Mouse (Mus musculus) cerebellum, adult 18-20 months (tissue): ENCODE results near the gene Tsen2.

Experiments
- DNase-seq, 2 experiments: peaks; one replicate each; pipeline ENCODE4 v3.0.0; 2021

Tsen2 gene

GRCm38 (mm10) chr6:115544442-115544970 is at the start of gene Tsen2:
Gene Tsen2, plus strand, starts transcription at chr6:115544664.
- DNase-seq, result peak; percentile 95 to 98

DNA sequence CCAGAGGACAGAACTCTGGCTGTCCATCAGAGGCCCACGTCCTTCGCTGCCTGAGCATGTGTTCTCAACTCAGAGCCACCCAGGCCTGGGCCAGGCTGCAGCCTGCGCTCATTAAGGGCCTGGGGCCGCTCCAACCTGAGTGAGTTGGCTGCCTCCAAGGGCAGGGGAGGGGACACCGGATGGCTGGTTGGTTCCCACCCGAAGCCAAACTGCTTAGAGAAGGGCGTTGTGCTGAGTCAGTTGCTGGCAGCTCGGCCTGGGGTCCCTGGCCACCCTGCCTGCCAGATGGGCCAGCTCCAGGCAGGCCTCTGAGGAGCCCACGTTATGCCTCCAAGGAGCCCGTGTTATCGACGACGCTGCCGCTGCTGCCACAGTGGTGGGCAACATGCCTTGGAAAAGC is 44.9 kb upstream of the Tsen2 start:
- DNase-seq, result peak in 1 of 2 experiments; percentile 19

DNA sequence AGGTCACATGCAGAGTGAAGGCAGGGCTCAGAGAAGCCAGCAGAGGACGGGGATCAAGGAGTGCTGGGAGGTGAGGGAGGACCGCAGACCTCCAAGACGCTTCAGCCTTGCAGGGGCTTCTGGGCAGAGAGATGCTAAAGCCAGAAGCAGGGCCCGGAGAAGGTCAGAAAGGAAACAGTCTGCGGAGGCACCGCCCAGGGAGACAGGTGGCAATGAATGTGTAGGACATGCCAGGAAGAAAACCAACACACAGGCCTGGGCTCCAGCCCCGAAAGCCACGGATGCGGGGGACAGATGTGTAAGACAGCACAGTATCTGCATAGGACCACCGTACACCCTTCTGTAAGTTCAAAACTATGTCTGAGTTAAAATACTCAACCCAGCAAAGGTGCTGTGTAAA is 44.2 kb upstream of the Tsen2 start:
- no peak for DNase-seq

- DNase-seq, result no peak
Measured at GRCm38 (mm10) chr6:115501131-115501530, 43.3 kb upstream of the Tsen2 start.

DNA sequence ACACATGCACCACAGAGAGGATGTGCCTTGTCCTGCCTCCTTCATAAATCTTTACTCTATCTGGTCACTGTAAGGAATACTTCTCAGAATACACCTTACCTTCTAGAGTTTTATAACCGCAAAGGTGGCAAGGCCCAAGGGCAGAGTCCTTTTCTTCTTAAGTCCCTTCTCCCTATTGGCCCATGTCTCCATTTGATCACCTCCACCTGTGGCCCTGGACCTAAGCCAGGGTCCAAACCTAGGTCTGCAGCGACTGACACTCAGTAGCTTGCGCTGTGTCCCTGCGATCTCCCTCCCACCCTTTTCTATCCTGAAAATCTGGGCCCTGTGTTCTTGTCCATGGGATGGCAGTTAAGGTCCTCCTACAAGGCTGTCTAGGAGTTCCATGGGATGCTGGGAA is 41.4 kb upstream of the Tsen2 start:
- DNase-seq, result no peak

DNA sequence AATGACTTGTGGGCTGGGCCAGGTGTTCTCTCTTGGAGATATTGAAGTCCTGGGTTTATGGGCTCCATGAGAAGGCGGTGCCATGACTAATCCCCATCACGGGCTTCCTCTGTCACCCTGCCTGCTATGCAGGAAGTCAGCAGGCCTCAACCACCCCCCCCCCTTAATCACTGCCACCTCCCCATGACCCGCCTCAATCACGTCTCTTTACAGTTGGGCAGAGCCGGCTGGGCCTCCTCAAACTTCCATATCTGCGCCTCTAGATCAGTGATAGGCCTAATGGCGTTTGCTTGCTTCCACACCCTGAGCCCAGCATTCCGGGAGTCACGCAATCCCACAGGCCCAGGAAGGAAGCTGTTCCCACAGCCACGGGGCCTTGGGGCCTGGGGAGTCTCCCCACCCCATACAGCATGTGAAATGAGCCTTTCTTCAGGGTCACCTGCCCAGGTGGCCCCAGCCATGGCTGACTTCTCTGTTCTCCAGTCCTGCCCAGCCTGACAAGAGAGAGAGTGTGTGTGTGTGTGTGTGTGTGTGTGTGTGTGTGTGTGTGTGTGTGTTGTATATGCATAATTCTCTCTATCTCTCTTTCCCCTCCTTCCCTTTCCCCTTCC is 40.8 kb upstream of the Tsen2 start:
- DNase-seq, result no peak

- no peak for DNase-seq
Measured at GRCm38 (mm10) chr6:115504160-115504558, 40.3 kb upstream of the Tsen2 start.

- DNase-seq, result no peak
Measured at GRCm38 (mm10) chr6:115504915-115505314, 39.5 kb upstream of the Tsen2 start.

- DNase-seq, result no peak
Measured at GRCm38 (mm10) chr6:115506425-115506824, 38.0 kb upstream of the Tsen2 start.

GRCm38 (mm10) chr6:115511447-115511846 is 33.0 kb upstream of the Tsen2 start:
- DNase-seq, result no peak

GRCm38 (mm10) chr6:115513207-115513606 is 31.3 kb upstream of the Tsen2 start:
- DNase-seq, result no peak

- DNase-seq, result no peak
Measured at GRCm38 (mm10) chr6:115517904-115518303, 26.6 kb upstream of the Tsen2 start.

DNA sequence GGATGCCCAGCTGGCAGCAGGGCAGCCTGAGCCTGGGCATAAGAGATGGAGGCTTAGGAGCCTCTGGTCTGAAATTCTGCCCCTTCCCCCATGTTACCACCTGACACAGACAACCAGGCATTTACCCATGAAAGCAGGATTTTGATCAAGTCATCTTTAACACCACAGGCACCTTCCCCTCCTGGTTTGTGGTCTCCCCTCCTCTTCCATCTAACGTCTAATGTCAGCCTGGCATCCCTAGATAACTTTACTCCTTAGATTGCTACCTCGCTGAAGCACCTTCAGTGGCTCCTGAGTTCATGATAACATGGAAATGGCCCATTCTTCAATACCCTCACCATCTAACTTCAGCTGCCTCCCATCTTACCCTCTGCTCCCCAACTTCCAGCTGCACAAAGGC is 26.1 kb upstream of the Tsen2 start:
- no peak for DNase-seq

DNA sequence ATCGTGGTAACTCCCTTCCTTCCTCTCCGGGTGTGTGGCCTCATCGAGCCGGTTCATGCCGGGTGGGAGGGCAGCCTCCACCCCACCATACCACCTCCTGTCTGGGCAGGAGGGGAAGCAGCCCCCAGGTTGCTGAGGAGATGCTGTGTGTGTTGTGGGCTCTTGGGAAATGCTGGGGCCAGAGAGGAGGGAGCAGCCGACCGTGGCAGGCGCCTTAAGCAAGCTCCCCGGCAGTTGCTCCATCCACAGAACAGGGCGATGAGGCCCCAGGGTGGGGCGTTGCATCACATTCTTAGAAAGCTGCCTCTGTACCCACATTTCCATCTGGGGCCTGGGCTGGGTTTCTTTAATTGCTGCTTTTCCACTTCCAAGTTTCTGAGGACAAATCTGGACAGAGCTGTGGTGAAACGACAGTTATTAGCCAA is 25.2 kb upstream of the Tsen2 start:
- DNase-seq, result no peak

- no peak for DNase-seq
Measured at GRCm38 (mm10) chr6:115521923-115522322, 22.5 kb upstream of the Tsen2 start.

DNA sequence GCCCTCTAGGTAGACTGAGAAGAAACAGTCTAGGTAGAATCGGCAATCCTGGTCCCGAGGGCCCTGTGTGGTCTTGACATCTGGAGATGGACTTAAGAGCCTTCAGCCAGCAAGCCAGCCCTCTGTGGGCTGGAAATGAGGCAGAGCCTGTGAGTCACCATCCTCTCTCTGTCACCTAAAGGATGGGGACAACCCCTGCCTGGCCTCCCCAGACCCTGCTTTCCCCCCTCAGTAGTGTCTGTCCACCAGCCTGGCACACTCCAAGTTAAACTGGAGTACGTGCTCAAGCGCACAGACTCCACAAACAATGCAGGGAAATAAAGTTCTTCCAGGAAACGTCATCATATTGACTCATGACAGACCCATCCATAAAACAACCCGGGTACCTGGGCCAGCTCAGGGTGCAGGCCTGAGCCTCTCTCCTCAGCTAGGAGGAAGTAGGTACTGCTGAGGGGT is 21.7 kb upstream of the Tsen2 start:
- DNase-seq, result peak in 1 of 2 experiments; percentile 17

DNA sequence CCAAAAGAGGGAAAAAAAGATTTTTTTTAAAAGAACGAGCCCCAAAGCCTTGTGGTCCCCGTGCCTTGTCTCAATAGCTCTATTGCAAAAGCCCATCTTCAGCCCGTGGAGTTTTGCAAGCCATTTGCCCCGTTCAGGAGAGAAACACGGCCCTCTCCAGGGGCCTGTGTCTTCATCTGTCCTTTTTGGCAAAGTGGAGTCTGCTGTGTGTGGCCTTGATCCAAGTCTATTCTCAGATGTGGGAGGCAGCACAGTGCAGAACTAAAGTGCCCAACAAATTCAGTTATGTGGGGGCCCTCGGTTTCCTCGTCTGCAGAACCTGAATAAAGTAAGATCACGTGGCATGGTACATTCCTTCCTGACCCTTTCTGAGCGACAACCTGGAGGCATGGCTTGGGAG is 21.3 kb upstream of the Tsen2 start:
- peak; percentile 66 to 76 for DNase-seq

- DNase-seq, result no peak
Measured at GRCm38 (mm10) chr6:115524449-115524990, 19.9 kb upstream of the Tsen2 start.

DNA sequence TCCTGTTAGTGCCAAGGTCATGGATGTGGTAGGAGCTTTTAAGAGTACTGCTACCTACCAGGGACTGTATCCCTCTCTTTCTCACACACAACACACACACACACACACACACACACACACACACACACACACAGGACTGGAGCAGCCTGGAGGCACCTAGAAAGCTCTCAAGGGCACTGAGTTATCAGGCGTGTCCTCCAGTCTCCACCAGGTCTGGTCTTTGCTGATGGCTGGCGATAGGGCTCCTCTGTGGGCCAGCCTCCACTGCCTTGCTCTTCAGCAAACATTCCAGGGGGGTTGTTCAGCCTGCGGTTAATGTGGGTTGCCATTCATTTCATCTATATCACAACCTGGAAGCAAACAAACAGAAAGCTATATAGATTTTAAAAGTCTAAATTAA is 17.0 kb upstream of the Tsen2 start:
- no peak for DNase-seq

GRCm38 (mm10) chr6:115528372-115528771 is 16.1 kb upstream of the Tsen2 start:
- DNase-seq, result no peak

- peak; percentile 34 to 46 for DNase-seq
Measured at GRCm38 (mm10) chr6:115534617-115535016, 9.8 kb upstream of the Tsen2 start.

DNA sequence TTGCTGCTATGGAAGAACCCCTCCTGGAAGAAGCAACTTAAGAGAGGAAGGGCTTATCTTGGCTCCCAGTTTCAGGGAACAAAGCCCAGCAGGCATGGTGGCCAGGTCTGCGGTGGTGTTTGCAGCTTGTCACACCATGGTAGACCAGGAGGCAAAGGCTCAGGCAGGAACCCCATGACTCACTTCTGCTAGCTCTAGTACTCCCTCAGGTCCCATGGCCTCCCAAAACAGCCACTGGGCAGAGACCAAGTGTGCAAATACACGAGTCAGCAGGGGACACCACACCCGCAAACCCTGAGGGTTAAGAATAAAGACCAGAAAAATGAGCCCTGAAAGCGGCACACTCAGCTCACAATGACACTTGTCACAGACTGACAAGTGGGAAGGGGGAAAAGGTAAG is 8.3 kb upstream of the Tsen2 start:
- DNase-seq, result no peak

DNA sequence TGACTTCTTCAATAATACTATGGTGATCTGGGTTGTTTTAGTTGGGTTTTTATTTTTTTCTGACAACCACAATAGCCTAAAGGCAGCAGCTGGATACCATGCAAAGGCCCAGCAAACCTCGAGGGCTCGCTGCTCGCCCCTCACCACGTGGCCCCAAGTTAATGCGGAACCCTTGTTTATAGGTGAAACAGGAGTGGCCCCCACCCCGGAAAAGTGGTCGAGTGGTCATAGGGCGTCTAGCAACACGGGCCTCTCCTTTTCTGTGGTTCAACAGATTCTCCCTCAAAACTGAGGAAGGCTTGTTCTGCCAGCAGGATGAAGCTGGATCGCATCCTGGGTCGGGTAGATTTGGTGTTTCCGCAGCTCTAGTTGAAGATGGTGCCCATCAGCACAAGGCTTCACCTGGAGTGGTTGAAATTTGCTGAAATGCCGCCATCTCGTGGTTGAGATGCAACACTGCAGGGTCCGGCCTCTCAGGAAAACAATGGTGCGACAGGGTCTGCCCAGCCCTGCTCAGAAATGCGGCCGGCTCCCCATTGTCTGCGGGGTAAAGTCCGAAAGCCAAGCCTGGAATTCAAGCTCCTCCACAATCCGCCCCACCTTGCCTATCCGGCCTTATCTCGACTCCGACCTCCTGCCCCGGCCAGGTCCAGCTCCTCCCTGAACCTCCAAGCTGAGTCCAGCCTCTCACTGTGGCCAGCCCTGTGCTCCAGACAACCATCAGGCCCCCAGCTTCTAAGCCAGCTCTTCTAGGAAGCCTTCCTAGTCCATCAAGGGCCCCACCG is 5.6 kb upstream of the Tsen2 start:
- peak; percentile 81 to 88 for DNase-seq
